Mouse (Mus musculus): ENCODE measurements around the gene Arl10. TPM values are rescaled to one million over a fixed set of nuclear protein-coding genes. Genes with fewer than 3 reads are reported as not detected.

Gene Arl10
- polyA plus RNA-seq, 1 experiment, result 32.0 TPM

DNA sequence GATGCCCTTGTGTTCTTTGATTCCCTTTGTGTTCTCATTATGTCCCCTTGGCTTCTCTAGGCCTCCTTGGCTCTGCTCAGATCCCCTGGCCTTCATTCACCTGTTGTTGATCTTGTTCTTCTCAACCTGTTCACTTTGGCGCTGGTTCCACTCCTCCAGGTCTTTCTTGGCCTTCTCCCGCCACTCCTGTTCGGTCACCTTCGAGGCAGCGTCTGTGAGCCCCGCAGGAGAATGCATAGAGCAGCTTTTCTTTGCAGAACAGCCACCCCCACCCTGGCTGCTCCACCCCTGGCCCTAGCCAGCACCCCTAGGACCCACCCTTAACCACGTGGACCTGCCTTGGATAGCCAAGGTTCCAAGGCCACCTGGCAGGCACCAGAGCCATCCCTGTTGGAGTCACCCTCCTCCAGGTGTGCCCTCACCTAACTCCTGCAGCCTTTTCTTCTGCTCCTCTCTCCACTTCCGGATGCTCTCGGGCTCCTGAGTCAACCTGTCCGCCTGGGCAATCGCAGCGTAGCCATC is 23.9 kb downstream of the Arl10 start:
- DNase-seq, result peak; percentile 51 to 59
- peaks cover 20% of the 10 kb centered on the region for H3K4me1 ChIP-seq (ENCODE audit: control insufficient read depth, insufficient read depth, low read length)
- TF ChIP-seq CTCF (IDR thresholded peaks at IDR 0.05; ENCODE audit: borderline replicate concordance, insufficient read depth, low read depth, low read length) (no peak), POLR2A (IDR thresholded peaks at IDR 0.05; ENCODE audit: borderline replicate concordance, insufficient read depth, low read length) (no peak)
- 16% methylated on average over 12 of the region's 12 CpGs for WGBS
- H3K27ac ChIP-seq (ENCODE audit: insufficient read depth, low read length), result 0 out of 2 replicates have a peak overlapping the region, but pooled peaks have one; percentile 26
- H3K4me3 ChIP-seq (replicated peaks; ENCODE audit: insufficient read depth, low read depth, low read length), result no peak overlapping the region
- H3K27me3 ChIP-seq (ENCODE audit: control insufficient read depth, insufficient read depth, low read length), result no peaks in the 10 kb centered on the region

DNA sequence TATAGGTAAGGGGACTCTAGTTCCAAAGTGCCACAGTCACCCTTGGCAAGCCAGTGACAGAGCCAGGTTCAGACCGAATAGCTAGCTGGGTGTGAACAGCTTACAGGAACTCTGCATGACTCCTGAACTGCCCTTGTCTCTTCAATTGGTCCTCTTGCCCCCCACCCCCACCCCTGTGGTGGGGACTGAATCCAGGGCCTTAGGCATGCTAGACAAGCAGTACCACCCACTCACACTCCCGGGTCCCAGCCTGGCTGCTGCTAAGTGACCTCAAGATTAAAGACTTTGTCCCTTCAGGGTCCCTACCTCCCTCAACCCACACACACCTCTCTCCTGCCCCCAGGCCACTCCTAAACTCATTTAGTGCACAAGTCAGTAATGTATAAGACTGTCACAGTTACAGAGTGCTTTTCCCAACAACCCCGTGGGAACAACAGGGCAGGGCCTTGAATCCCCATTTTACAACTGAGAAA is 27.9 kb downstream of the Arl10 start:
- TF ChIP-seq POLR2A (IDR thresholded peaks at IDR 0.05; ENCODE audit: borderline replicate concordance, insufficient read depth, low read length) (no peak), CTCF (IDR thresholded peaks at IDR 0.05; ENCODE audit: borderline replicate concordance, insufficient read depth, low read depth, low read length) (no peak)
- Histone ChIP-seq H3K4me1 (ENCODE audit: control insufficient read depth, insufficient read depth, low read length) (peaks cover 38% of the 10 kb centered on the region), H3K27me3 (ENCODE audit: control insufficient read depth, insufficient read depth, low read length) (no peaks in the 10 kb centered on the region), H3K4me3 (replicated peaks; ENCODE audit: insufficient read depth, low read depth, low read length) (no peak overlapping the region), H3K27ac (ENCODE audit: insufficient read depth, low read length) (no peak overlapping the region)
- no peak for DNase-seq
- 38% methylated on average over 3 of the region's 3 CpGs for WGBS

DNA sequence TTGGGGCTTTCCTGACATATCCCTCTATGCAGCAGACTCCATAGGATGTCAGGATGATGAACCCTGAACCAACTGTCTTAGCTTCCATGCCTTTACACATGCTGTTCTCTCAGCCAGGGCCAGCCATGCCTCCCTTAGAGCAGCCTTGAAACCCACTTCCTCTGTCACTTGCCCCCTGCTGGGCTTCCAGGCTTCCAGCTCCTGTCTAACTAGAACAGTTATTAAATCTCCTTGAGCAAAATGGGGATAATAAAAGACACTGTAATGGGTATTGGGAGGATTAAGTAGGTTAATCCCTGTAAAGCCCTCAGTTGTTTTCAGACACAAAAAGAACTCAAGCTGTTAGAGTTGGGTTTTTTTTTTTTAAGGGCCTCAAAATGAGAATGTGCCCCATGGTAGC is 28.7 kb downstream of the Arl10 start:
- peak overlapping the region; percentile 23; the same call in 1 of the 2 replicates for H3K27ac ChIP-seq (ENCODE audit: insufficient read depth, low read length)
- no peak overlapping the region for H3K4me3 ChIP-seq (replicated peaks; ENCODE audit: insufficient read depth, low read depth, low read length)
- no peak for DNase-seq
- H3K4me1 ChIP-seq (ENCODE audit: control insufficient read depth, insufficient read depth, low read length), result peaks cover 35% of the 10 kb centered on the region
- no peaks in the 10 kb centered on the region for H3K27me3 ChIP-seq (ENCODE audit: control insufficient read depth, insufficient read depth, low read length)
- no peak for TF ChIP-seq CTCF (IDR thresholded peaks at IDR 0.05; ENCODE audit: borderline replicate concordance, insufficient read depth, low read depth, low read length)
- no peak for TF ChIP-seq POLR2A (IDR thresholded peaks at IDR 0.05; ENCODE audit: borderline replicate concordance, insufficient read depth, low read length)

DNA sequence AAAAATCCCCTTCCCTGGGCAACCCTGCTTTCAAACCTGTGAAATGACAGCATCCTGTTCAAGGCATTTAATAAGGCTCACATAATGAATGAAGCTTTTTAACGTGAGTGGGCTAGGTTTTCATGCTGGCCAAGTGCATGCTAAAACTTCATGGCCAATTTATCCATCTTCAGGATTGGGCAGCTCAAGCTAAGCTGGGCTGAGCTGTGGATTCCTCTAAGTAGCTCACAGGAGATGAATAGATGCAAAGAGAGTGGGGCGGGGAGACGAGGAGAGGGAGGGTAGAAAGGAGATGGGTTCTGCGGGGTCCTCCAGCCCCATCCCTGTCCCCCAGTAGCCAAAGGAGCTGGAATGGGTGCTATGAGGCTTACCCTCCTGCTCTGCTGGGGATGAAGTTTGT is 29.4 kb downstream of the Arl10 start:
- no peak for TF ChIP-seq CTCF (IDR thresholded peaks at IDR 0.05; ENCODE audit: borderline replicate concordance, insufficient read depth, low read depth, low read length)
- TF ChIP-seq POLR2A (IDR thresholded peaks at IDR 0.05; ENCODE audit: borderline replicate concordance, insufficient read depth, low read length), result no peak
- no peaks in the 10 kb centered on the region for H3K27me3 ChIP-seq (ENCODE audit: control insufficient read depth, insufficient read depth, low read length)
- DNase-seq, result no peak
- no peak overlapping the region for H3K4me3 ChIP-seq (replicated peaks; ENCODE audit: insufficient read depth, low read depth, low read length)
- 50% methylated on average over 4 of the region's 4 CpGs for WGBS
- peaks cover 33% of the 10 kb centered on the region for H3K4me1 ChIP-seq (ENCODE audit: control insufficient read depth, insufficient read depth, low read length)
- peak overlapping the region; percentile 84 for H3K27ac ChIP-seq (ENCODE audit: insufficient read depth, low read length)

DNA sequence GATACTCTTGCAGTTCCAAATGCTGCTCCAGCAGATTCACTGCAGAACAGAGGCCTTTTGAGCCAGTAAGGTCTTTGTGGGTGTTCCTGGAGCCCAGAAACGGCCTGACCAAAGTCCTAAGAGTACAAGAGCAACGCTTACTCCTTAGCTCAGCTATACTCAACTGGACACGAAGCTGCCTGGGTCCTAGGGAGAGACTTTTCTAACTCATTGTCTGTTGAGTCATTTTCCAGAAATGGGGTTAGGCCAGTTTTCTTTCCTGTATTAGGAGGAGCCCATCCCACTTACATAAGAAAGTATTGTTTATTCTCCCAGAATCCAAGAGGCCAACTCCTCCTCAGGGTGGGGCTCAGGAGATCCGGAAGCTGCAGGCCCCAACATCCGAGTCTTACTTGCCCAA is 30.6 kb downstream of the Arl10 start:
- H3K4me1 ChIP-seq (ENCODE audit: control insufficient read depth, insufficient read depth, low read length), result peaks cover 33% of the 10 kb centered on the region
- H3K27ac ChIP-seq (ENCODE audit: insufficient read depth, low read length), result 0 out of 2 replicates have a peak overlapping the region, but pooled peaks have one; percentile 84
- no peak for DNase-seq
- no peaks in the 10 kb centered on the region for H3K27me3 ChIP-seq (ENCODE audit: control insufficient read depth, insufficient read depth, low read length)
- TF ChIP-seq CTCF (IDR thresholded peaks at IDR 0.05; ENCODE audit: borderline replicate concordance, insufficient read depth, low read depth, low read length) (no peak), POLR2A (IDR thresholded peaks at IDR 0.05; ENCODE audit: borderline replicate concordance, insufficient read depth, low read length) (no peak)
- WGBS, result 65% methylated on average over 5 of the region's 5 CpGs
- H3K4me3 ChIP-seq (replicated peaks; ENCODE audit: insufficient read depth, low read depth, low read length), result no peak overlapping the region

DNA sequence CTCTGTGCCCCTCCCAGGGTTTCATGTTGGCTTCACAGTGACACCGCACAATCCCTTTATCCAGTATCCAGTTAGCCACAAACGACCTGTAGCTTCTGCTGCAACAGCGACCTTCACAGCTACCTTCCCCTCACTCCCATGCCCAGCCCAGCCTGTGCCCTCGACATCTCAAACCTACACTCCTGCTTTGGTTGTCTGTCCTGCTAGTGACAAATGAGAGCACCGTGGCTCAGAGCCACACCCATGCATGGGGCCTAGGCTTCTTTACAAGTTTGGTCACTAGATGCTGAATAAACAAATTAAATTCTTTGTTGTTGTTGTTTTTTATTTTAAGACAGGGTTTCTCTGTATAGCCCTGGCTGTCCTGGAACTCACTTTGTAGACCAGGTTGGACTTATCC is 32.4 kb downstream of the Arl10 start:
- Histone ChIP-seq H3K4me3 (replicated peaks; ENCODE audit: insufficient read depth, low read depth, low read length) (peak overlapping the region; percentile 23), H3K27me3 (ENCODE audit: control insufficient read depth, insufficient read depth, low read length) (no peaks in the 10 kb centered on the region), H3K27ac (ENCODE audit: insufficient read depth, low read length) (peak overlapping the region; percentile 26), H3K4me1 (ENCODE audit: control insufficient read depth, insufficient read depth, low read length) (peaks cover 33% of the 10 kb centered on the region)
- peak in 1 of 2 experiments; percentile 15 for DNase-seq
- 38% methylated on average over 5 of the region's 5 CpGs for WGBS
- no peak for TF ChIP-seq POLR2A (IDR thresholded peaks at IDR 0.05; ENCODE audit: borderline replicate concordance, insufficient read depth, low read length)
- no peak for TF ChIP-seq CTCF (IDR thresholded peaks at IDR 0.05; ENCODE audit: borderline replicate concordance, insufficient read depth, low read depth, low read length)

DNA sequence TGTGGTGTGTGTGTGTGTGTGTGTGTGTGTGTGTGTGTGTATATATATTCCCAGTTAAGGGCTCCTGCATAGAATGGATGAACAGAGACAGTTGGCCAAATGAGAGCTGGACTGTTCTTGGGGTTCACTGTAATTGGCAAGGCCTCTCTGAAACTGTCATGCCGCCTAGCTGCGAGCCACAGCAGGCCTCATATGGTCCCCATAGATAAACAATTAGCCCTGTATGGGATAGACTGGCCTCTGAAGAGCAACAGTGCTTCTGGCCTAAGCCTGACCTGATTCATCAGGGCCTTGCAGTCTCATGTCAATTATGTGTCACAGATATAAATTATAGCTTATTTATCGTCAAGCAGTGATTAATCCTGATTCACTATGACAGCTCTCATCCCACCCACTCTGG is 33.2 kb downstream of the Arl10 start:
- peak in 1 of 2 experiments; percentile 25 for DNase-seq
- WGBS, result 9% methylated on average over 3 of the region's 3 CpGs
- Histone ChIP-seq H3K27ac (ENCODE audit: insufficient read depth, low read length) (peak overlapping the region; percentile 87), H3K4me1 (ENCODE audit: control insufficient read depth, insufficient read depth, low read length) (peaks cover 32% of the 10 kb centered on the region), H3K4me3 (replicated peaks; ENCODE audit: insufficient read depth, low read depth, low read length) (peak overlapping the region; percentile 33), H3K27me3 (ENCODE audit: control insufficient read depth, insufficient read depth, low read length) (no peaks in the 10 kb centered on the region)
- no peak for TF ChIP-seq POLR2A (IDR thresholded peaks at IDR 0.05; ENCODE audit: borderline replicate concordance, insufficient read depth, low read length)
- no peak for TF ChIP-seq CTCF (IDR thresholded peaks at IDR 0.05; ENCODE audit: borderline replicate concordance, insufficient read depth, low read depth, low read length)

DNA sequence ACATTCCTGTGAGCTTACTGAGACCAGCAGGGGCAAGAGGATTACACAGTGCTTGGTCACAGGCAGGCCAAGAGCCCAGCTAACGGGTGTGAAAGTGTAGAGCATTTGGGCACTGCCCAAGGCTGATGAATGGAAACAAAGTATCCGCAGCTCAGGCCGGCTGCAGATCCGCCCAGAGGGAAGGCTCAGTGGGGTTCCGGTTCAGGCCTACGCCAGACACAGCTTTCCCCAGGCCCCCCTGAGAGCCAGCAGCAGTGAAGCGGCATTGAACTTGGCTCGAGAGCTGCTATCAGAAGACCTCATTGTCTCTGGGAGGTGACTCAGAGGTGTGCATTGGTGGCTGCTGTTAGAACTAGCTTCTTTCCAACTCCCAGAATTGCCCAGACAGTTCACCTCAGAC is 33.9 kb downstream of the Arl10 start:
- H3K27ac ChIP-seq (ENCODE audit: insufficient read depth, low read length), result peak overlapping the region; percentile 87
- H3K4me3 ChIP-seq (replicated peaks; ENCODE audit: insufficient read depth, low read depth, low read length), result peak overlapping the region; percentile 62
- peak; percentile 75 to 80 for DNase-seq
- TF ChIP-seq POLR2A (IDR thresholded peaks at IDR 0.05; ENCODE audit: borderline replicate concordance, insufficient read depth, low read length) (no peak), CTCF (IDR thresholded peaks at IDR 0.05; ENCODE audit: borderline replicate concordance, insufficient read depth, low read depth, low read length) (no peak)
- WGBS, result under 1% methylated on average over 8 of the region's 8 CpGs
- H3K27me3 ChIP-seq (ENCODE audit: control insufficient read depth, insufficient read depth, low read length), result no peaks in the 10 kb centered on the region
- peaks cover 28% of the 10 kb centered on the region for H3K4me1 ChIP-seq (ENCODE audit: control insufficient read depth, insufficient read depth, low read length)

Measured in cerebellum, adult 2 months (tissue).